Mouse (Mus musculus): ENCODE results near the gene Bcl7b.
A peak's percentile ranks its signal among the peaks of the same experiment; 100 is the strongest.

Bcl7b gene

DNA sequence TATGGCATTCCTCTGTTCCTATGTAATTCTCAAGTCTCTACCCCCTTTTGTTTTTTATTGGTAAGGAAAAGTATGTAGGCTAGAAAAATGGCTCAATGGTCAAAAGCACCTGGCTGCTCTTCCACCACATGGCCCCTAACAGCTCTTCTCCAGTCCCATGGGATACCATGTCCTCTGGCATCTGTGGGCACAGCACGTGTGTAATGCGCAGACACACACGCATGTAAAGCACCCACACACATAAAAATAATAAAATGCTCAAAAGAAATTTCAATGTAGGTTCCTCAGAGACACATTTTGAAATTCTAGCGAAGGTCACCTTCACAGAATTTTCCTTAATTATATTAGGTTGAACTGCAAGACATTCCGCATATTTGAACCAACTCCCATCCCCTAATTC is 1.4 kb downstream of the Bcl7b start:
- no peak for DNase-seq (ENCODE audit: low spot score in 2 of 2)

DNA sequence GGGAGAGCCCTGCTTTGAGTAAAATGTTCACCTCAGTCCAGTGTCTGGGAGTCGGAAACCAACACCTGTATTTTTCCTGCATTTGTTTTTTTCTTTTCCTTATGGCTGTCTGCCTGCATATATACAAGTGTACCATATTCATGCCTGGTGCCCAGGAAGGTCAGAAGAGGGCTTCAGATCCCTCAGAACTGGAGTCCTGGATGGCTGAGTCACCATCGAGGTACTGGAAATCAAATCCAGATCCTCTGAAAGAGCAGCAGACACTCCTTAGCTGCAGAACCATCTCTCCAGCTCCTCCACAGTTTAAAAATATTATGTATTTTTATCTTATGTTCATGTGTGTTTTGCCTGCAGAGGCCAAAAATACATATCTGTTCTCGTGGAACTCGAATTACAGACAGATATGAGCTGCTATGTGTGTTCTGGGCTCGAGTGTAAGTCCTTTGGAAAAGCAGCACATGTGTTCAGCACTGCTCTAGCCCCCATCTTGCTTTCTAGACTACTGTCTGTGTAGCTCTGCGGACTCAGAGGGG is 3.7 kb downstream of the Bcl7b start:
- DNase-seq (ENCODE audit: low spot score in 2 of 2) = no peak

DNA sequence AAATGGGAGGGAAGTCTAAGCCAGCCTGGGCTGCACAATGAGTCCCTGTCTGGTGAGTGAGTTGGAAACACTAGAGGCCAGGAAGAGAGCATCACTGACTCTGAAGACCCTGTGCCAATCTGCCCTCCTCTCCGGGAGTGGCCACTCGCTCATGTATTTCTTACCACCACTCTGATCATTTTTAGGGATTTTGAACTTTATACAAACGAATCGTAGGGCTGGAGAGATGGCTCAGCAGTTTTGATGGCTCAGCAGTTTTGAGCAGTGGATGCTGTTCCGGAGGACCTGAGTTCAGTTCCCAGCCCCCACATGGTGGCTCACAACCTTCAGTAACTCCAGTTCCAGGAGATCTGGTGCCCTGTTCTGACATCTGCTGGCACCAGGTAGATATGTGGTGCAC is 4.9 kb downstream of the Bcl7b start:
- no peak for DNase-seq (ENCODE audit: low spot score in 2 of 2)

DNA sequence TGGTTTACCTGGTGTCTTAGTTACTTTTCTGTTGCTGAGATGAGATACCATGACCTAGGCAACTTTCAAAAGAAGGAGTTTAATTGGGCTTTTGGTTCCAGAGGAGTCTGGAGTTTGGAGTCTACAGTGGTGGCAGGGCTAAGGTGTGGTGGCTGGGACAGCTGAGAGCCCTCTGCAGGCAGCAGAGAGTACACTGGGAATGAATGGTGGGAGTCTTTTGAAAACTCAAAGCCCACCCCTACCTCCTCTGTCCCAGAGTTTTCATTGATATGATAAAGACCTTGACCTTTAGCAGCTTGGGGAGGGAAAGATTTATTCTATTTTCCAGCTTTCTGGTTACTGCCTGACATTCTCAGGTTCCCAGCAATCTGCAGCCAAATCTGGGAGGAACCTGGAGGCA is 7.0 kb downstream of the Bcl7b start:
- no peak for DNase-seq (ENCODE audit: low spot score in 2 of 2)

DNA sequence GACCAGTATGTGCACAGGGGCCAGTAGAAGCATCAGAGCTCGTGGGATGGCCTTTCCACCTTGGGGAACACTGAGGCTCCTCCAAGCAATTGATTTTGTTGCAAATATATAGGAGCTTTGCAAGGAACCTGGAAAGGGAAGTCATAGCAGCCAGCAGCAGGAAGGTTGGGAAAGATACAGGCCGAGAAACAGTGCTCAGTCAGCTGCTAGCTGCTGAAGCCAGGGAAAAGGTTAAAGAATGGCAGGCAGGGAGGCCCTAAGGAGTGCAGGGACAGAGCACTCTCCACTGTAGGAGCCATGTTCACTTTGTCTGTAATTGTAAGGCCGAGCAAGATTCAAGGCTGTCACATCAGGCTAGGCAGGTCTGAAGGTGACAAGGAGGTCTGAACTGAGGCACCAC is 10.4 kb downstream of the Bcl7b start:
- no peak for DNase-seq (ENCODE audit: low spot score in 2 of 2)

DNA sequence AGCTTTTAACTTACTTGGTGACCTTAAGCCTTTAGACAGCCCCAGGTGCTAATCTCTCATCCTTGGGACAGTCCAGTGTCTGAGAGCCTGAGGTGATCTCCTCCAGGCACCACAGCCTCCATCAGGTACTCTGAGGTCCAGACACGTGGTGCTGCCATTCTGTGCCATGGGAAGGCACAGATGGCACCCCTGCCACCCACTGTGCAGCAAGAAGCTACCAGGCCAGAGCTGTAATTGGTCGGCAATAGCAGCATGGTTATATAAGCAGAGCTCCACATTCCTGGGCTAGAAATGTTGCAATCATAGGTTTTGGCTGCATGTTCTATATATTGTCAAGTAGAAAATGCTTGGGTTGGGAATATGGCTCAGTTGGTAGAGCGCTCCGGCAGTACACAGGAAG is 10.9 kb downstream of the Bcl7b start:
- DNase-seq (ENCODE audit: low spot score in 2 of 2) = peak in 1 of 2 experiments; percentile 52

DNA sequence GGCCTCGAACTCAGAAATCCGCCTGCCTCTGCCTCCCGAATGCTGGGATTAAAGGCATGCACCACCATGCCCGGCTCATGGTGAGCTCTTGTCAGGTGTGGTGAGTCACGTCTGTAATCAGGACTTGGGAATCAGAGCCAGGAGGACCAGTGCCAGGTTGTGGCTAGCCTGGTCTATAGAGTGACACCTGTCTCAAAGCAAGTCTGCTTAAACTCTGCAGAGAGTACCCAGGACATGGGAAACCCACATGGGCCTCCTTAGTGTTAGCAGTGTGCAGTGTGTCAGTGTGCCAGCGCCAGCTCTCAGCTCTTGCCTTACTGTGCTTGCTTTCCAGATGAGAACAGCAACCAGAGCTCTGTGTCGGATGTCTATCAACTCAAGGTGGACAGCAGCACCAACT is 11.5 kb downstream of the Bcl7b start:
- no peak for DNase-seq (ENCODE audit: low spot score in 2 of 2)

DNA sequence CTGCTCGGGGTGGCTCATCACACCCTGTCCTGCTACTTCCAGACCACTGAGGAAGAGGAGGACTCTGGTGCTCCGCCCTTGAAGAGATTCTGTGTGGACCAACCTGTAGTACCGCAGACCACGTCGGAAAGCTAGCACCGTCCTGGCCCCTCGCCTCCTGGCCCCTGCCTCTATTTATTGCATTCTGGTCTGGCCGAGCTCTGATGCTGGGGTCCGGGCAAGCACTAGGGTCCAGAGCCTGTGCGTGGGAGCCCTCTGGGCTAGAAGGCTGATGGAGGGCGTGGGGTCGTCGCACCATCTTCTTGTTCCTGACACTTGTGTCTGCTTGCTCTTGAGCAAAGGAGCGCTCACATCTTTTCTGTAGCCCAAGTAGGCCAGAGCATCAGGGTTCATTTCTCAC is 12.7 kb downstream of the Bcl7b start:
- no peak for DNase-seq (ENCODE audit: low spot score in 2 of 2)

DNA sequence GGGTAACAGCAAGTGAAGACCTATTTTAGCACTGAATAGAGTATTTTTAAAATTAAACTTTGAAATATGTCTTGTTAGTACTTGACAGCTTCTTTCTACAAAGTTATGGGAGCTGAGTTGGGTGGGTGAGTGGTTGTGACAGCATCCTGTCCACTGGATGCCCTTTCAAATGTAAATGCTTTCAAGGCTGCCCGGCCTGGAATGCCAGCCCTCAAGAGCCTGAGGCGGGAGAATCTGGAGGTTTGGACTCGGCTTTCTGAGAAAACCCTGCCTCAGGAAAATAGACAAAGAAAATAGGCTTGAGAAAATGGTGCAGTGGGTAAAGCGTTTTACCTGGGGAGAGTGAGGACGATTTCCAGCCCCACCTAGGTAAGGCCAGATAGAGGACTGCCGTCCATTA is 13.7 kb downstream of the Bcl7b start:
- no peak for DNase-seq (ENCODE audit: low spot score in 2 of 2)

DNA sequence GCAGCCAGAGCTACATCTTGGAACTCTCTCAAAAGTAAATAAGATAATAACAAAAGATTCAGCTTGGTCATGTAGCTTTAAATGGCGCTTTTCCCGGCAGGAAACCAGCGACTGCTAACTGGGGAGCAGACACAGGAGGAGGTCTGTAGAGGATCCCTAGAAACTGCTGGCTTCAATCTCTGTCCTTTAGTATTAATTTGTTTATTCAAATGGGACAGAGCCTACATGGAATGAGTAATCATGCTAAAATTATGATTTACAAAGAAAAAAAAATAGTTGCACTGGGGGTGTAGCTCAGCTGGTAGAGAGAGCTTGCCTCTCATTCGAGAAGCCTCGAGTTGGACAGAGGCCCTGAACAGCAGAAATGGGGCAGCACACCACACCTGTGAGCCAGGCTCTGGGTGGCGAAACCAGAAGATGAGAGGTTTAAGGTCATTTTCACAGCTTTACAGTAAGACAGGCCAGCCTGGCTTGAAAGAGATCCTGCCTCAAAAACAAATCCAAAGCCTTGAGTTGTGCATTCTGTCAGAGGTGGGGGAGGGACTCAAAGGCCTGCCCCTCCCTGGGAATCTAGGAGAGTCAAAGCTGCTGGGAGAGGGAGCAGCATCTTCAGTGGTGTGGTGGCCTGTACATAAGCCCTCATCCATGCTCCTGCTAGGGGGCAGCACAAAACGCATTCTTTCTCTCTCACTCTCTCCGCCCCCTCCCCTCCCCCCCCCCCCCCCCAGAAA is 15.2 kb downstream of the Bcl7b start:
- no peak for DNase-seq (ENCODE audit: low spot score in 2 of 2)

DNA sequence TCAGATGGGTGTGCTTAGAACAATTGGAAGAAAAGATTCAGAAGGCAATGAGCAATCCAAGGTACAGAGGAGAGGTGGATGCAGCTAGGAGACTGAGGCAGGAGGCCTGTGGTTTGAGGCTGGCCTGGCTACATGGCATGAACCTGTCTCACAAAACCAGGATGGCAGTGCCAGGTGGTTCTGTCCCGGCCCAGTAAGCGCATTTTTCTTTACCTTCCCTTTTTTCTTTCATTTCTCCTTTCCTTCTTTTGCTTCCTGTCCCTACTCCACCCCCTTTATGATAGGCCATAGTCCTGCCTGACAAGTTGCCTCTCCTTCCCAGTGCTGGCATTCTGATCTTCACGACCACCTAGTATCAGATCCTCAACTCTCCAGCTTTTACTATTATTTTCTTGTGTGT is 16.9 kb downstream of the Bcl7b start:
- no peak for DNase-seq (ENCODE audit: low spot score in 2 of 2)

DNA sequence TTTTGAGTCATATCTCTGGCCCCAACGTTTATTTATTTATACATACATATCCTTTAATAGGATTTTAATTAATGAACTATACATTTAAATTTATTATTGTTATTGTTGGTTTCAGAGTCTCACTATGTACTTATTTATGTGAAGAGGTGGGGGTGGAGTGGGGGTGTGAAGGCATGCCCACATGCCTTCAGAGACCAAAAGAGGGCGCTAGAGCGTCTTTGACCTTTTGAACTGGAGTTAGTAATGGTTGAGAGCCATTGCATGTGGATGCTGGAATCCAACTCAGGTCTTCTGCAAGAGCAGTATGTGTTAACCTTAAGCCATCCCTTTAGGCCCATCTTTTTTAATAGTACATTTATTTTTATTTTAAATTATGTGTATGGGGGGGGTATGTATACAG is 17.5 kb downstream of the Bcl7b start:
- DNase-seq (ENCODE audit: low spot score in 2 of 2) = no peak

DNA sequence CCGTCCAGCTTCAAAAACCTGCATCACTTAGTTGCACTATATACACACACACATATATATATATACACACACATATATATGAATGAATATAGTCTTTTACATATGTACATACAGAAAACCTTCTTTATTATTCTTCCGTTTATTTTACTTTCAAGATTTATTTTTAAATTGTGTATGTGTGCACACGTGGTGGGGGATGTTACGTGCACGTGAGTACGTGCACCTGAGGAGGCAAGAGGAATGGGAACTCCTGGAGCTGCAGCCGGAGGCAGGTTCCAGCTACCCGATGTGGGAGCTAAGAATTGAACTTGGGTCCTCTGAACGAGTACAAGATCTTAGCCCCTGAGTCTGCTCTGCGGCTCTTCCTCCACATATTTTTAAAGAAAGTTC is 18.1 kb downstream of the Bcl7b start:
- no peak for DNase-seq (ENCODE audit: low spot score in 2 of 2)

DNA sequence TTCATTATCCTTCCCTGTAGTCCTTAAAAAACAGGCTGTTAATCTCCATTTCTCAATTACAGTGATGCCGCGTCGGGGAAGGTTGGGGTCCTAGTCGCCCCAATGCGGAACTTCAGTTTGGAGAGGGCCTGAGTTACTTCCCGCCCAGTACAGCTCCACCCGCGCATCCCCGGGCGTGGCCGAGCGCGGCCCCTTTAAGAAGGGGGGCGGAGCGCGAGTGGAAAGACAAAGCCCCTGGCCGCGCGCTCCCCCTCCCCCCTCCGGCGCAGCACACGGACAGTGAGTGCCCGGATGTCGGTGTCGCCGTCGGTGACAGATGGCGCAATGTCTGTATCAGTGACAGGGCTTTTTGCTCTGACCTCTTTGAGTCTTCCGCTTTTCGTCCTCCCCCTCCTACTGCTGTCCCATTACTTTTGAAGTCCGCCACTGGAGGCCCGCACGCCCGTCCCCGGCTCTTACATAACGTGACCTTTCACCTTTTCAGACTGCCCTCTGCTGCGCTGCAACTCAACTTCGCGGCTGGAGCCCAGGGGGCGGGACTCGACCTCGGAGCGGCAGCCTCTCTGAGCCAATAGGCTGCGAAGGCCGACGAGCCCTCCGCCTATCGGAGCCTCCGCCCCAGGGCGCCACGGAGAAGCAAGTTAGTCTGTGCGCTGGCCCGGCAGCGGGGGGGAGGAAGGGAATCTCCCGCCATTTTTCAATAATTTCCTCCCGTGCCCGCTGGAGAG is 18.7 kb downstream of the Bcl7b start, which contains the start of gene Baz1b:
Gene Baz1b (plus strand): TSS at position 644 of the 728 bp plus-strand sequence.
- DNase-seq (ENCODE audit: low spot score in 2 of 2) = peak; percentile 95 to 98

DNA sequence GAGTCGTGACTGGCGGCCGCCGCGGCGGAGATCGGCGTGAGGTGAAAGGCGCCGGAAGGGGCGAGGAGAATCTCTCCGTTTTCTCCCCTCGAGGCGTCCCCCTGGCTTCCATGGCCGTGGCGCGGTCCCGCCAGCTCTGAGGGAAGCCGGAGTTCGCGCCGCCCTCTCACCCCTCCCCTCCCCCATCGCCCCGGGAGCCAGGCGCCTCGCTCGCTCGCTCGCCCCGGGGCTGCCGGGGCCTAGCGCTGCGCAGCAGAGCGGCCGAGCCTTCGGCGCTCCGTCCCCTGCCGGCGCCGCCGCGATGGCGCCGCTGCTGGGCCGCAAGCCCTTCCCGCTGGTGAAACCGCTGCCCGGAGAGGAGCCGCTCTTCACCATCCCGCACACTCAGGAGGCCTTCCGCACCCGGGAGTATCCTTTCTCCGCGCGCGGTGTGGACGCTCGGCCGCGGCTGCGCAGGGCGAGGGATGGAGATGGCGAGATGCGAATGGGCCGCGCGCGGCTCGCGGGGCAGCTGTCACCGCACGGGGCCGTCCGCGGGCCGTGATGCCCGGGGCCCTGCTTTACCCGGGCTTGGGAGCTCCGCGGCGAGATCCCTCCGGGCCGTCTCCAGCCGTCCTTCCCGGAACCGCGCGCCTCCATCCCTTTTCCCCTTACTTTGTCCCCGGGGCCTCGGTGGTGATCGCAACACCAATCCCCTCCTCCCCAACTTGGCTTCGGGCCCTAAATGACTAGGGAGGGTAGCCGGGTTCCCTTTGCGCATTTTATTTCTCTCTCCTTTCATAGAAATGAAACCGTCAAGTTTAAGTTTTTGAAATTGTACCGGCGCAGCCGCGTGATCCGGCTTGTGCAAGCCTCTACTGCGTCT is 19.5 kb downstream of the Bcl7b start:
- DNase-seq (ENCODE audit: low spot score in 2 of 2) = peak in 1 of 2 experiments; percentile 40

DNA sequence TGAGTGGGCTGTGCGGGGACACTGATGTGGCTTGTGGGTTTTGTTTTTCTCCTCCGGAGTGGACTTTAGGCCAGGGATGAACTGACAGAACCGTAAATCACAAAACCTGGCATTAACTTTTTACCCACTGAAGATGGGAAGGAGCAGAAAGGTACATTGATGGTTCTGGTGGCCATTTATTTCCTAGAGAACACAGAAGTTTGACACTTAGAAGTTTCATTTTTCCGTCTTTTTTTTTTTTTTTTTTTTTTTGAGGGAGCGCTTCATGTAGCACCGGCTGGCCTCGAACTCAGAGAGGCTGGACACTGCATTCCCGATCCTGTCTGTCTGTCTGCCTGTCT is 20.1 kb downstream of the Bcl7b start:
- no peak for DNase-seq (ENCODE audit: low spot score in 2 of 2)

DNA sequence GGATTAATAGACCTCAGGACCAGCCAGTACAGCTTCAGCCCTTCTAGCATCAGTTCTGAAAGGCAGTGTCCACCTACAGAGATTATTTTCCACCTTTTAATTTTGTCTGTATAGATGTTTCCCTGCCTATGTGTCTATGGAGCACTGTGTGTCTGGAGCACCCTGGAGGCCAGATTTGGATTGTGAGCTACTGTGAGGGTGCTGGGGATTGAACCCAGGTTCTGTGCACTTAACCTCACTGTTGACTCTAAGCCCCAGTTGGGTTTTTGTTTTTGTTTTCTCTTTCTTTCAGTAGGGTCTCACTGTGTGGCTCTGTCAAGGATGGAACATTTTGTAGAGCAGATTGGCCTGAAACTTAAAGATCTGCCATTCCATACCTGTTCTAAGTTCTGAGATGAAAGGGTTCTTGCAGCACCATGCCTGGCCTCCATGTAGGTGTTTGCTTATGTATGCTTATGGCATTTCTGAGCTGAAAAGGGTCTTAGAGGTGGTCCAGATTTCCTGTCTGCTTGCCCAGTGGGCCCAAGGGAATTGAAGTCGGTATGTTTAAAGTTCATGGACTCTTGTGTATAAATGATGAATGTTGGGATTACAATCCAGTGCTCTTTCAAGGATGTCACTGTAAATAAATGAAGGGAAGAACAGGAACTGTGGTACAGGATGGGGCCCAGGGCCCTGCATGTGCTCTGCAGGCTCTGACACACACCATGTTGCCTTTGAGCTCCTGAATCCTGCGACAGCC is 21.4 kb downstream of the Bcl7b start:
- no peak for DNase-seq (ENCODE audit: low spot score in 2 of 2)

DNA sequence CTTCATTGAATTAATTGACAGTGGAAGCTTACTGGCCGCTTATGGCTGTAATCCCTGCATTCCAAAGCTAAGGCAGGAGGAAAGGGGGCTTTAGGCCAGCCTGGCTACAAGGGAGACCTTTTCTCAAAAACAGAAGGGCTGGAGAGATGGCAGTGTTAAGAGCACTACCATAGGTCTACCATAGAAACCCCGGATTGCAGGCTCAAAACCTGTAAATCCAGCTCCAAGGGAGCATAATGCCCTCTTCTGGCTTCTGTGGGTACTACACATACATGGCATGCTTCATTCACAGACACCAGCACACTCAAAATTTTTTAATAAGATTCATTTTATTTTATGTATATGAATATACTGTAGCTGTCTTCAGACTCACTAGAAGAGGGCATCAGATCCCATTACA is 23.5 kb downstream of the Bcl7b start:
- DNase-seq (ENCODE audit: low spot score in 2 of 2) = peak in 1 of 2 experiments; percentile 74

DNA sequence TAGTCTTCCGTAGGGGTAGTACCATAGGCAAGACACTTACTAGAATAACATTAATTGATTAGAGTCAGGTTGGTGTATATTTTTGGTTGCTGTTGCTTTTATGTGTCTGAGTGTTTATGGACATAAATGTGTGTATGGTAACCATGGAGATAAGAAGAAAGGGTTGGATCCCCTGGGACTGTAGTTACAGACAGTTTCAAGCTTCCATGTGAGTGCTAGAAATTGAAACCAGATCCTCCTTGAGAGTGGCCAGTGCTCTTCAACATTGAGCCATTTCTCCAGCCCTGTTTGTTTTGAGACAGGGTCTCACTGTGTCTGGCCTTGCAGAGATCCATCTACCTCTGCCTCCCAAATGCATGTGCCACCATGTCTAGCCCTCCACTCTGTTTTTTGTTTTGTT is 24.3 kb downstream of the Bcl7b start:
- no peak for DNase-seq (ENCODE audit: low spot score in 2 of 2)

DNA sequence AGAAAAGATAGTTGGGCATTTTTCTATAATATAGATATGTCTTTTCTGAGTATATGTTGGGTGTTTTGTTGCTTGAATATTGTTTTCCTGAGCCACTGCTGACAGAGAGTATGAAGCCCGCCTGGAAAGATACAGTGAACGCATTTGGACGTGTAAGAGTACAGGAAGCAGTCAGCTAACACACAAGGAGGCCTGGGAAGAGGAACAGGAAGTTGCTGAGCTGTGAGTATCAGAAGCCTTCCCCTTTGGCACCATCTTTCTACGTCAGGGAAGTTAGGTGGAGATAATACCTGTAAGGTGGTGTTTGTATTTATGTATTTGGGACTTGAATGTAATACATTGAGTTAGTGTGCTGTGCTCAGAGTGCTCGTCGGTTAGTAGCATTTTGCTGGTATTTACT is 28.3 kb downstream of the Bcl7b start:
- DNase-seq (ENCODE audit: low spot score in 2 of 2) = no peak

DNA sequence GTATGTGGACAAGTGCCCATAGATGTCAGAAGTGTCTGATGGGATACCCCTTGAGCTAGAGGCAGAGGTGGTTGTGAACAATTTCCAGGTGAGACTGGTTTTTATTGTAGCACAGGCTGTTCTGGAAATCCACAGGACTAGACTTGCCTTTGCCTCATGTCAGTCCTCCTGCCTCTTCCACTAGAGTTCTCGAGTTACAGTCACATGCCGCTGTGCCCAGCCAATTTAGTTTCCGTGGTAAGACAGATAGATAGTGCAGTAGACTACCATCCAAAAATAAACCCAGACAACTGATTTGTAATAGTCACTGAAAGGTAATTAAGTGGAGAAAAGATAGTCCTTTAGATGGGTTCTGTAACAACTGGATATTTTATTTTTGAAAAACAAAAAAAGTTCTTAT is 34.7 kb downstream of the Bcl7b start:
- no peak for DNase-seq (ENCODE audit: low spot score in 2 of 2)

DNA sequence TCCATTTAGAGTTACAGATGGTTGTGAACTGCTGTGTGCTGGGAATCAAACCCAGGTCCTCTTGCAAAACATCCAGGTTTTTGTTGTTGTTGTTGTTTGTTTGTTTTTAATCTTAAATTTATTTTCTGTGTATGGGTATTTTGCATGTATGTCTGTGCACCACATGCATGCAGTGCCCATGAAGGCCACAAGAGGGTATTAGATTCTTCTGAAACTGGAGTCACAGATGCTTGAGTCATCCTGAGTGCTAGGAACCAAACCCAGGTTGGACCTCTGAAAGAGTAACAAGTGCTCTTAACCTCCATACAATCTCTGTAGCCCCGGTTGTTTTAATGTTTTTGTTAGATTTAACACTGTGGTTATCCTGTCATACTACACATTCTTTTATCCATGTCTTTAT is 40.1 kb downstream of the Bcl7b start:
- DNase-seq (ENCODE audit: low spot score in 2 of 2) = no peak
